Mouse (Mus musculus): ENCODE measurements at regions not wholly inside any gene's neighbourhood (a gene's known extent, or its start where the extent isn't known, plus 50 kb on each side); places are given as distances from the start of the nearest gene placed in this dataset.

DNA sequence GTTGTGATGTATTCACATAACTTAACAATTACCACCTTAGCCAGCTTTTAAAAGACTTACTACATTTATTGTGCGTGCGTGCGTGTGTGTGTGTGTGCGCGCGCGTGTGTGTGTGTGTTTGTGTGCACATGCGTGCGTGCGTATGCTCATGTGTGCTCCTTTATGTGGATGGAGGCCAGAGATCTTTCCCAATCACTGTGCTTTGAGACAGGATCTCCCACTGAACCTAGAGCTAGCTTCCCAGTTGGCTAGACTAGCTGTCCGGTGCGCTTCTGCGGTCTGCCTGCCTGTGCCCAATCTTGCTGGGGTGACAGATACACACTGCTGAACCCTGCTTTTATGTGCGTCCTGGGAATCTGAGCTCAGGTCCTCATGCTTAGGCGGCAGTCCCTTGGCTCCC lies 50.1 kb upstream of the Arhgap29 start:
- DNase-seq: no peak

- DNase-seq: no peak
Observed at GRCm38 (mm10) chr3:121900429-121900844, 51.9 kb upstream of the Arhgap29 start.

GRCm38 (mm10) chr3:121897821-121898574 lies 54.3 kb upstream of the Arhgap29 start:
- DNase-seq: no peak

DNA sequence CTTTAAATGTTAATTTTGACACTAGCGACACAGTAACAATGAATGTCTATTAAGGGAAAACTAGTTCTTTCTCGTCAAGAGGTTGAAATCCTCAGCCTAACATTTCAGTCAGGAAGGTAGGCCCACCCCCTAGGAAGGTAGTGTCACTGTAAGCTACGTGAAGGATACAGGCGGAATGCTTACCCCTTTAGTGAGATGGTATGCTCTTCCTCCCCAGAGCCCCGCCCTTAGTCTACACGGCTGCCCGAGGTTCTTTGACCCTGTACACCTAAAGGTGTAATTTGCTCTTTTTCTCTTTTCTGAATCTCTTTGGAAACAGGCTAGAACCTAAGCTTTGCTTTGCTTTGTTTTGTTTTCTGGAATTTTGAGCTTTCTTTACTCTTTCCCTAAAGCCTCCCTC lies 58.7 kb upstream of the Arhgap29 start:
- no peak for DNase-seq

DNA sequence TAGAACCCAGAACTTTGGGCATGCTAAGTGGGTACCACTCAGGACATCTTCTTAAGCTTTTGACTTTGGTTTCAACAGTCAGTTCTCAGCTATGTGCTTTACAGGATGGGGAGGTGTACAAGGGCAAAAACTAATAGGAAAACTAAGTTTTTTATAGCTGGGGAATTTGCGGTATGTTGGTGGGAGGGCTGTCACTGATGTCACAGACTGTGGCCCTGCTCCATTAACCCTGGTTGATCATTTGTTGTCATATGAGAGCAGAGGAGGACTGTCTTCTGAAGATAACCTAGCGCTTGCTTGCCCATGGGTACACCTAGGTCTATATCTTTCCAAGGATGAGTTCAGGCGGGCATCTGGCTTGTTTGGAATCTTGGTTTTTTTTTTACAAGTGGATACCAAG lies 59.7 kb upstream of the Arhgap29 start:
- no peak for DNase-seq

DNA sequence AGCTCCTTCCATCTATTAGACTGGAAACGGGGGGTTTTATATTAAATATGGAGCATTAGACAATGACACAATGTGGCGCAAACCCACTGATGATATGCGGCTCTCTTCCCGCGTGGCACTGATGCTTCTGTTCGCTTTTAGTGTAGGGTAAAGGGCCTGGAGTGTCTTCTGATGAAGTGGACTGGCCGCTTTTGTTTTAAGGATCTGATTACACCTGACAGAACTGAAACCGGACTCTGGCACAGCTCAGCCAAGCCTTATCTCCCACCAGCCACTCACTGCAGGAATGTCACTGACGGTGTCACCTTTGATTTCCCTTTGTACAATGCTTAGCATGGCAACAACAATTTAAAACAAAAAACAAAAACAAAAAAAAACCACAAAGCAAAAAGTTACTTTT lies 61.0 kb upstream of the Arhgap29 start:
- no peak for DNase-seq

- DNase-seq: no peak
Observed at GRCm38 (mm10) chr3:121890563-121890962, 61.8 kb upstream of the Arhgap29 start.

DNA sequence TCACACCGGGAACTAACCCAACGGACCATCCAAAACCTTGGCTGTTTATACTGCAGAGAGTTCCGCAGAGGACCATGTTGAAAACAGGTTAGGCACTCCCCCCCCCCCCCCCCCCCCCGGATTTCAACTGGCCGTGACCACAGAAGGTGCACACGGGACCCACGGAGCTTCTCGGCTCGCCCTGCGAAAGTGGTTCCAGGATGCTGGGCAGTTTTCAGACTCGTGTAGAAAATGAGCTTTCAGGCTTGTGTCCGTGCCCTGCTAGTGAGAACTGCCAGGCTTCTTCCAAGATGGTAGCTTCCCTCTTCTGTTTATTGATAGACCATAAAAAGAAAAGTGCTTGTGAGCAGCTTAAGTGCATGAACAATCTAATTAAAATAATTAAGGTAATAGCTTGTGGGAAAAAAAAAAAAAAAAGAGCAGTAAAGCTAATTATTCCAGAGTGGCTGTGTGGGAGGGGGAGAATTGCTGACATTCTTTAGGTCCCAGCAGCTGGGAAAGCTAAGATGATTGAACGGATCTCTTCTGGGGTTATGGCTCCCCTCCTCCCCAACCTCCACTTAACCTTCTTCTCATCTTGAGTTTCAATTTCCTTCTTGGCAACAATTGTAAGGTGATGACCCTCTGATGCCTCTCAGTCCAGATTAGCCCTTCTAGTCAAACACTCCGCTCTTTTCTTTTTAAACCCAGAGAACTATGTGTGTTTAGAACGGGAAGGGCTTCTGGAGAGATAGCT lies 65.3 kb upstream of the Arhgap29 start:
- no peak for DNase-seq

DNA sequence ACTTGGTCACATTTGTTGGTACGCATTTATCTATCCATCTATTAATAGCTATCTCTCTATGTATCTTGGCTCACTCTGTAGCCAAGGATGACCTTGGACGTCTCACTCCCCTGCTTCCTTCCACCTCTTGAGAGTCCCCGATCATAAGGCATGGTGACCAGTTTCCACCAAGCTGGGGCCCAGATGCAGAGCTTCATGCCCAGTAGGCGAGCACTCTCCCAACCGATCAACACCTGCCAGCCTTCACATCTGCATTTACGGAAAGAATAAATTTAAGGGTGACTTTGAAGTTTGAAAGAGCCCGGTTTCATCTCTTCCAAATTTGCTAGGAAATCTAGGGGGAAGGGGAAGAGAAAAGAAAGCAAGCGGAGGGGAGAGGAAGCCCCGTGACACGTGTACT lies 66.0 kb upstream of the Arhgap29 start:
- no peak for DNase-seq

GRCm38 (mm10) chr3:121885265-121886178 lies 66.8 kb upstream of the Arhgap29 start:
- DNase-seq: no peak

GRCm38 (mm10) chr3:121884328-121885248 lies 67.8 kb upstream of the Arhgap29 start:
- peak; percentile 86 for DNase-seq

- DNase-seq: no peak
Observed at GRCm38 (mm10) chr3:121880355-121880754, 65.3 kb upstream of the Abcd3 start.

- DNase-seq: no peak
Observed at GRCm38 (mm10) chr3:121875072-121875471, 60.0 kb upstream of the Abcd3 start.

DNA sequence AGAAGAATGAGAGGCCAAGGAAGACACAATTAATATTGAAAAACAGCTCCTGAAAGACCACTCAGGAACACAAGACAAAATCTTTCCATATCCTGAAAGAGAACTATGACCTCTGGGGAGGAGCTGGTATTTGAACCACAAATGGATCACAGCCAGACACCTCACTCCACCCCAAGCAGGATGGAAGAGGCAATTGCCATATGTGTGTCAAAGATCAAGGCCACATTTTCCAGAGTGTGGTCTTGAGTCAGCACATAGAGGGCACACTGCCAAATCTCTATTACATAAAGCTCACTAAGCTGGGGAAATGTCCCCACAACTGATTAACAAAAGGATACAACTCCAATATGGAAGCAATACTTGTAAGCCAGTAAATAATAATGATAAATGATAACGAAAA lies 59.5 kb upstream of the Abcd3 start:
- DNase-seq: no peak

DNA sequence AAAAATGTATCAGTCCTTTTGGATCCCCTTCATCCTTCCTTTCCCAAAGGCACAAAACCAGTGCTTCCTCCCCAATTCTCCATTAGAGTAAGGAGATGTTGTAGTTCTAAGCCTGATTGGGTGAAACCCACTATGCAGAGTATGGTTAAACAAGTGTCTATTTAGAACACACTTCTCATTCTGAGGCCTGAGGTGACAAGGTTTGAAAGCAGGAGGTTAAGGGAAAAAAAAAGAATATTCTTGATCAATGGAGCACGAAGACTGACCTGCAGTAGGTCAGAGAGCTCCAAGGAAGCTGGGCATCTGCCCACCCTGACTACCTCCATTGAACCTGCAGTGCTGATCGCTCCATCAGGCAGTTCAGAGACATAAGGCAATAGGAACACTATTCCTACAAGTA lies 58.5 kb upstream of the Abcd3 start:
- DNase-seq: no peak

GRCm38 (mm10) chr3:121872685-121873084 lies 57.6 kb upstream of the Abcd3 start:
- no peak for DNase-seq

DNA sequence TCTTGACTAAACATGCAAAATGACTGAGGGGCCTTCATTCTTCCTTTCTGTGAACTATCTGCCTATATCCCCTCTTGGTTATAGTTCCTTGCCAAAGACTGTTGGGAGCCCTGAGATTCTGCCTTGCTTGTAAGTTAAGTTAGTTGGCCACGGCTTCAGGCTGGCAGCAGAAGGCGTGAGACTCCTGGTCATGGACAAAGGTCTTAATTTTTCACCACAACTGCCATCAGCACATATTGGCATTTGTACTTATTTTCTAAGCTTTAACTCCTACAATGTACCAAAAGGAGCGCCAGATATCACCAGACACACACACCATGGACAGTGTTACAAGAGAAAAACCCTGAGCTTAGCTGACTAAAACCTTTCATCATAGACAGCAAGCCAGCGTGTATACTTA lies 56.7 kb upstream of the Abcd3 start:
- no peak for DNase-seq

DNA sequence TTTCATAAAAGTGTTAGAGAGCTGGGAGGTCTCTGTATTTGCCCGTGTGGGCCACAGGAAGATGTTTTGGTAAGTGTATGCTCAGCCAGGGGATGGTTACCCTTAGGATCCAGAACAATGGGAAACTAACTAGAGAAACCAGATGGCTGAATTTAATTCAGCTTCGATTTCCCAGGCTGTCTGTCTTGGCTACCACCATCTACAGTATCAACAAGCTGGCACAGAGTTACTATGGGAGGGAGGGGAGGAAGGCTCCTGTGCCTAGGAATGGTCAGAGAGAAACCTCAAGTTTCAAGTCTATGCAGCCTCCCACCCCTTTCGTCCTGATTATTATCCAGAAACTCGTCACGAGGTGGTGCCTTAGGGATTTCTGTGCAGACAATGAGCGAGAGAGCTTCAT lies 55.6 kb upstream of the Abcd3 start:
- no peak for DNase-seq

GRCm38 (mm10) chr3:121869694-121870093 lies 54.6 kb upstream of the Abcd3 start:
- DNase-seq: no peak

GRCm38 (mm10) chr3:121867301-121867700 lies 52.2 kb upstream of the Abcd3 start:
- DNase-seq: no peak

- no peak for DNase-seq
Observed at GRCm38 (mm10) chr3:121864734-121865445, 49.8 kb upstream of the Abcd3 start.
